Mouse (Mus musculus) neutrophil, adult 5-6 weeks (primary cell): ENCODE results near the gene Gm26602. TPM values are rescaled to one million over a fixed set of nuclear protein-coding genes. Genes with fewer than 3 reads are reported as not detected.

Experiments used
- ATAC-seq: fragments of 151-379, 151-347 bp; 2 replicates; pipeline ENCODE4 v1.8.0; 2017; ENCODE audit warnings: mild to moderate bottlenecking, moderate TSS enrichment; ENCODE audit not compliant: insufficient number of reproducible peaks, poor library complexity, low FRiP score, severe bottlenecking; ENCODE audit errors: extremely low read depth
- total RNA-seq: library from RNA; stranded (forward); fragments of 200-1000 nt; gene quantifications from 2 replicates; pipeline ENCODE4 v1.2.3, GENCODE M21; 2017

Gene Gm26602
- total RNA-seq, 1 experiment from 2014 or later: not detected

GRCm38 (mm10) chr10:79928030-79928694 is 17.5 kb downstream of the Gm26602 start:
- ATAC-seq: peak; percentile 23; the same call in 1 of the 2 replicates

GRCm38 (mm10) chr10:79928907-79929701 is 18.4 kb downstream of the Gm26602 start:
- no peak for ATAC-seq

GRCm38 (mm10) chr10:79929967-79930825 is 19.5 kb downstream of the Gm26602 start:
- ATAC-seq: no peak

GRCm38 (mm10) chr10:79930826-79931186 is 20.1 kb downstream of the Gm26602 start:
- no peak for ATAC-seq

GRCm38 (mm10) chr10:79931797-79932196 is 21.1 kb downstream of the Gm26602 start:
- ATAC-seq: no peak

GRCm38 (mm10) chr10:79932736-79933135 is 22.1 kb downstream of the Gm26602 start:
- ATAC-seq: no peak

- no peak for ATAC-seq
Measured at GRCm38 (mm10) chr10:79933145-79933679, 22.6 kb downstream of the Gm26602 start.

GRCm38 (mm10) chr10:79933861-79934260 is 23.2 kb downstream of the Gm26602 start:
- no peak for ATAC-seq

- ATAC-seq: no peak
Measured at GRCm38 (mm10) chr10:79934272-79934721, 23.6 kb downstream of the Gm26602 start.

- no peak for ATAC-seq
Measured at GRCm38 (mm10) chr10:79934794-79935569, 24.3 kb downstream of the Gm26602 start.

- ATAC-seq: no peak
Measured at GRCm38 (mm10) chr10:79936284-79936910, 25.7 kb downstream of the Gm26602 start.

GRCm38 (mm10) chr10:79936911-79937441 is 26.3 kb downstream of the Gm26602 start:
- peak; percentile 51 for ATAC-seq

GRCm38 (mm10) chr10:79937775-79938526 is 27.3 kb downstream of the Gm26602 start:
- ATAC-seq: no peak

GRCm38 (mm10) chr10:79940749-79941148 is 30.1 kb downstream of the Gm26602 start:
- peak; percentile 81 for ATAC-seq

- ATAC-seq: no peak
Measured at GRCm38 (mm10) chr10:79942988-79943387, 32.3 kb downstream of the Gm26602 start.

GRCm38 (mm10) chr10:79943471-79943901 is 32.8 kb downstream of the Gm26602 start:
- no peak for ATAC-seq
